Mouse (Mus musculus): ENCODE data around the gene Aste1. TPM values are rescaled to one million over a fixed set of nuclear protein-coding genes. Genes with fewer than 3 reads are reported as not detected.
A peak's percentile ranks its signal among the peaks of the same experiment; 100 is the strongest.

Aste1 gene
- polyA plus RNA-seq, 1 experiment from 2014 or later, result 15.3 TPM

GRCm38 (mm10) chr9:105376411-105376810, 18.8 kb upstream of the Aste1 start:
- 67% methylated on average over 7 of the region's 7 CpGs for WGBS
- Histone ChIP-seq H3K4me1 (ENCODE audit: control insufficient read depth, insufficient read depth, low read length) (peaks cover 22% of the 10 kb centered on the region), H3K36me3 (ENCODE audit: control insufficient read depth, insufficient read depth, low read length) (no peaks in the 10 kb centered on the region), H3K27ac (replicated peaks; ENCODE audit: low read depth, low read length) (no peak overlapping the region), H3K27me3 (ENCODE audit: control insufficient read depth, insufficient read depth, low read length) (no peaks in the 10 kb centered on the region), H3K4me3 (replicated peaks; ENCODE audit: low read depth, low read length) (no peak overlapping the region), H3K4me2 (ENCODE audit: low read length) (no peak overlapping the region), H3K9ac (replicated peaks; ENCODE audit: low read length) (no peak overlapping the region), H3K9me3 (ENCODE audit: control insufficient read depth, low read length) (no peaks in the 10 kb centered on the region)
- no peak for ATAC-seq (ENCODE audit: low FRiP score, low TSS enrichment)
- no peak for DNase-seq

- no peaks in the 10 kb centered on the region for H3K36me3 ChIP-seq (ENCODE audit: control insufficient read depth, insufficient read depth, low read length)
These were observed 18.1 kb upstream of the Aste1 start for GRCm38 (mm10) chr9:105376954-105377530.

GRCm38 (mm10) chr9:105377622-105378021, 17.6 kb upstream of the Aste1 start:
- Histone ChIP-seq H3K4me3 (replicated peaks; ENCODE audit: low read depth, low read length) (no peak overlapping the region), H3K27me3 (ENCODE audit: control insufficient read depth, insufficient read depth, low read length) (no peaks in the 10 kb centered on the region), H3K4me1 (ENCODE audit: control insufficient read depth, insufficient read depth, low read length) (peaks cover 22% of the 10 kb centered on the region), H3K4me2 (ENCODE audit: low read length) (no peak overlapping the region), H3K9ac (replicated peaks; ENCODE audit: low read length) (no peak overlapping the region), H3K36me3 (ENCODE audit: control insufficient read depth, insufficient read depth, low read length) (no peaks in the 10 kb centered on the region), H3K27ac (replicated peaks; ENCODE audit: low read depth, low read length) (no peak overlapping the region), H3K9me3 (ENCODE audit: control insufficient read depth, low read length) (no peaks in the 10 kb centered on the region)
- DNase-seq (no peak), ATAC-seq (ENCODE audit: low FRiP score, low TSS enrichment) (no peak)
- 60% methylated on average over 3 of the region's 3 CpGs for WGBS

More at GRCm38 (mm10) chr9:105376954-105377530, 18.1 kb upstream of the Aste1 start:
- H3K4me1 ChIP-seq (ENCODE audit: control insufficient read depth, insufficient read depth, low read length), result peaks cover 22% of the 10 kb centered on the region
- no peak overlapping the region for H3K27ac ChIP-seq (replicated peaks; ENCODE audit: low read depth, low read length)
- H3K27me3 ChIP-seq (ENCODE audit: control insufficient read depth, insufficient read depth, low read length), result no peaks in the 10 kb centered on the region
- H3K9ac ChIP-seq (replicated peaks; ENCODE audit: low read length), result 0 out of 2 replicates have a peak overlapping the region, but pooled peaks have one; percentile 9
- 82% methylated on average over 7 of the region's 7 CpGs for WGBS
- ATAC-seq (ENCODE audit: low FRiP score, low TSS enrichment) (no peak), DNase-seq (peak; percentile 68)
- no peaks in the 10 kb centered on the region for H3K9me3 ChIP-seq (ENCODE audit: control insufficient read depth, low read length)
- no peak overlapping the region for H3K4me3 ChIP-seq (replicated peaks; ENCODE audit: low read depth, low read length)
- no peak overlapping the region for H3K4me2 ChIP-seq (ENCODE audit: low read length)

GRCm38 (mm10) chr9:105379533-105380145, 15.6 kb upstream of the Aste1 start:
- Histone ChIP-seq H3K27ac (replicated peaks; ENCODE audit: low read depth, low read length) (peak overlapping the region; percentile 68; the same call in 1 of the 2 replicates), H3K4me1 (ENCODE audit: control insufficient read depth, insufficient read depth, low read length) (peaks cover 19% of the 10 kb centered on the region), H3K9ac (replicated peaks; ENCODE audit: low read length) (no peak overlapping the region), H3K9me3 (ENCODE audit: control insufficient read depth, low read length) (no peaks in the 10 kb centered on the region), H3K27me3 (ENCODE audit: control insufficient read depth, insufficient read depth, low read length) (no peaks in the 10 kb centered on the region), H3K36me3 (ENCODE audit: control insufficient read depth, insufficient read depth, low read length) (no peaks in the 10 kb centered on the region), H3K4me2 (ENCODE audit: low read length) (peak overlapping the region; percentile 19; the same call in 1 of the 2 replicates), H3K4me3 (replicated peaks; ENCODE audit: low read depth, low read length) (no peak overlapping the region)
- ATAC-seq (ENCODE audit: low FRiP score, low TSS enrichment) (peak; percentile 92), DNase-seq (peak; percentile 78)
- 28% methylated on average over 8 of the region's 8 CpGs for WGBS

- H3K27ac ChIP-seq (replicated peaks; ENCODE audit: low read depth, low read length), result no peak overlapping the region
- no peaks in the 10 kb centered on the region for H3K27me3 ChIP-seq (ENCODE audit: control insufficient read depth, insufficient read depth, low read length)
- H3K9ac ChIP-seq (replicated peaks; ENCODE audit: low read length), result no peak overlapping the region
- H3K4me2 ChIP-seq (ENCODE audit: low read length), result no peak overlapping the region
- H3K36me3 ChIP-seq (ENCODE audit: control insufficient read depth, insufficient read depth, low read length), result no peaks in the 10 kb centered on the region
- 85% methylated on average over 5 of the region's 5 CpGs for WGBS
- H3K4me1 ChIP-seq (ENCODE audit: control insufficient read depth, insufficient read depth, low read length), result no peaks in the 10 kb centered on the region
- ATAC-seq (ENCODE audit: low FRiP score, low TSS enrichment) (no peak), DNase-seq (no peak)
- no peak overlapping the region for H3K4me3 ChIP-seq (replicated peaks; ENCODE audit: low read depth, low read length)
- no peaks in the 10 kb centered on the region for H3K9me3 ChIP-seq (ENCODE audit: control insufficient read depth, low read length)
These were observed 7.8 kb upstream of the Aste1 start for GRCm38 (mm10) chr9:105387403-105387802.

DNA sequence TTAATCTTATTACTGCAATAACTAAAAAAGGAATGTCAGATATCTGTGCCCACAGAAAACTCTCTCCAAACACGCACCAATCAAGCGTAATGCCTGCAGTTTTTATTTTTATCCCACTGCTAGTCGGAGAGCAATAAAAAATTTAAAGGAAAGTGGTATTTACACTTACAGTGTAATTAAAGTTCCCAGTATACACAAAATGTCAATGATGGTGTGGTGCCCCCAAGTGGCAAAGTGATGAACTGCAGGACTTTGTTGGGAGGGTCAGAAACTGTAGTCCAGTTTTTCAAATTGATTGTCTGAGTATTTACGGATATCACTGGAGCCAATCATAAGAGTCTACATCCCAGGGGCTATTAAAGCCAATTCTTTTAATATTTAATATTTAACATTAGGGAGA, 5.9 kb upstream of the Aste1 start:
- no peaks in the 10 kb centered on the region for H3K4me1 ChIP-seq (ENCODE audit: control insufficient read depth, insufficient read depth, low read length)
- no peak overlapping the region for H3K9ac ChIP-seq (replicated peaks; ENCODE audit: low read length)
- no peaks in the 10 kb centered on the region for H3K9me3 ChIP-seq (ENCODE audit: control insufficient read depth, low read length)
- H3K36me3 ChIP-seq (ENCODE audit: control insufficient read depth, insufficient read depth, low read length), result no peaks in the 10 kb centered on the region
- 18% methylated on average over 4 of the region's 4 CpGs for WGBS
- no peak overlapping the region for H3K27ac ChIP-seq (replicated peaks; ENCODE audit: low read depth, low read length)
- H3K27me3 ChIP-seq (ENCODE audit: control insufficient read depth, insufficient read depth, low read length), result no peaks in the 10 kb centered on the region
- H3K4me2 ChIP-seq (ENCODE audit: low read length), result no peak overlapping the region
- DNase-seq, result peak; percentile 89
- no peak for ATAC-seq (ENCODE audit: low FRiP score, low TSS enrichment)
- no peak overlapping the region for H3K4me3 ChIP-seq (replicated peaks; ENCODE audit: low read depth, low read length)

DNA sequence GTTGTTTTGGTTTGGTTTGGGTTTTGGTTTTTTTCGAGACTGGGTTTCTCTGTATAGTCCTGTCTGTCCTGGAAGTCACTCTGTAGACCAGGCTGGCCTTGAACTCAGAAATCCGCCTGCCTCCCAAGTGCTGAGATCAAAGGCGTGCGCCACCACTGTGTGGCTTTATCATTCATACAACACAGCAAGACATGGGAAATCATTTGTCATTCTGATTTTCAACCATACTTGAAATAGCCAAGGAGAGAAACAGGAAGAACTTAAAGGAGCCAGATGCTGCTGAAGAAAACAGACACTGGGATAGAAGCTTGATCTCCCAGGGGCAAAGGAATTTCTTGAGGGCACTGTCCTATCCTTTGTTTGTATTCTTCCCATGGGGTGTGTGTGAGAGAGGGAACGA, 4.6 kb upstream of the Aste1 start:
- WGBS, result 52% methylated on average over 5 of the region's 5 CpGs
- ATAC-seq (ENCODE audit: low FRiP score, low TSS enrichment) (no peak), DNase-seq (no peak)
- Histone ChIP-seq H3K4me3 (replicated peaks; ENCODE audit: low read depth, low read length) (no peak overlapping the region), H3K4me1 (ENCODE audit: control insufficient read depth, insufficient read depth, low read length) (no peaks in the 10 kb centered on the region; the same call in none of the 2 replicates), H3K9ac (replicated peaks; ENCODE audit: low read length) (no peak overlapping the region), H3K27me3 (ENCODE audit: control insufficient read depth, insufficient read depth, low read length) (0 out of 2 replicates have a peak, but pooled peaks cover 3% of the 10 kb centered on the region), H3K36me3 (ENCODE audit: control insufficient read depth, insufficient read depth, low read length) (no peaks in the 10 kb centered on the region), H3K9me3 (ENCODE audit: control insufficient read depth, low read length) (no peaks in the 10 kb centered on the region), H3K4me2 (ENCODE audit: low read length) (no peak overlapping the region), H3K27ac (replicated peaks; ENCODE audit: low read depth, low read length) (no peak overlapping the region)

- no peak overlapping the region for H3K27ac ChIP-seq (replicated peaks; ENCODE audit: low read depth, low read length)
- no peak for ATAC-seq (ENCODE audit: low FRiP score, low TSS enrichment)
These were observed 472 bp upstream of the Aste1 start for GRCm38 (mm10) chr9:105394720-105395119.

GRCm38 (mm10) chr9:105408549-105408948, 13.4 kb downstream of the Aste1 start:
- H3K4me1 ChIP-seq (ENCODE audit: control insufficient read depth, insufficient read depth, low read length), result no peaks in the 10 kb centered on the region
- ATAC-seq (ENCODE audit: low FRiP score, low TSS enrichment) (no peak), DNase-seq (peak; percentile 39)
- no peak overlapping the region for H3K4me2 ChIP-seq (ENCODE audit: low read length)
- H3K27ac ChIP-seq (replicated peaks; ENCODE audit: low read depth, low read length), result no peak overlapping the region
- H3K9me3 ChIP-seq (ENCODE audit: control insufficient read depth, low read length), result no peaks in the 10 kb centered on the region
- H3K4me3 ChIP-seq (replicated peaks; ENCODE audit: low read depth, low read length), result no peak overlapping the region
- H3K27me3 ChIP-seq (ENCODE audit: control insufficient read depth, insufficient read depth, low read length), result no peaks in the 10 kb centered on the region
- H3K9ac ChIP-seq (replicated peaks; ENCODE audit: low read length), result no peak overlapping the region
- WGBS, result 96% methylated on average over 6 of the region's 6 CpGs
- peaks cover 48% of the 10 kb centered on the region for H3K36me3 ChIP-seq (ENCODE audit: control insufficient read depth, insufficient read depth, low read length)

More at GRCm38 (mm10) chr9:105394720-105395119, 472 bp upstream of the Aste1 start:
- peaks cover 21% of the 10 kb centered on the region for H3K4me1 ChIP-seq (ENCODE audit: control insufficient read depth, insufficient read depth, low read length)
- peak overlapping the region; percentile 79 for H3K4me2 ChIP-seq (ENCODE audit: low read length)
- H3K36me3 ChIP-seq (ENCODE audit: control insufficient read depth, insufficient read depth, low read length), result peaks cover 13% of the 10 kb centered on the region; the same call in 1 of the 2 replicates
- H3K9me3 ChIP-seq (ENCODE audit: control insufficient read depth, low read length), result no peaks in the 10 kb centered on the region
- H3K9ac ChIP-seq (replicated peaks; ENCODE audit: low read length), result peak overlapping the region; percentile 62; the same call in 1 of the 2 replicates
- DNase-seq, result no peak
- H3K27me3 ChIP-seq (ENCODE audit: control insufficient read depth, insufficient read depth, low read length), result 0 out of 2 replicates have a peak, but pooled peaks cover 3% of the 10 kb centered on the region
- 15% methylated on average over 11 of the region's 11 CpGs for WGBS
- H3K4me3 ChIP-seq (replicated peaks; ENCODE audit: low read depth, low read length), result peak overlapping the region; percentile 69

Measured in midbrain, embryonic 14.5 days (tissue).